Mouse (Mus musculus) heart, embryonic 11.5 days (tissue): ENCODE results near the gene Ppp4r1. TPM values are rescaled to one million over a fixed set of nuclear protein-coding genes. Genes with fewer than 3 reads are reported as not detected.

Experiments
- ATAC-seq: fragments of 200-750 bp; cut with Nextera tagmentation; replicated peaks from 2 replicates; pipeline ENCODE4 v1.8.0; 2017; ENCODE audit warnings: moderate library complexity; ENCODE audit not compliant: insufficient number of reproducible peaks, low FRiP score, low TSS enrichment
- H3K27ac ChIP-seq: fragments of 300-500 bp; sonication (generic); 2 replicates; pipeline ENCODE4 v1.5.1; 2014; ENCODE audit warnings: mild to moderate bottlenecking, low read depth, low read length
- H3K27me3 ChIP-seq: fragments of 300-500 bp; sonication (generic); 2 replicates; pipeline ENCODE4 v1.6.1; 2014; ENCODE audit warnings: mild to moderate bottlenecking, low read length, mixed read lengths; ENCODE audit not compliant: control insufficient read depth, insufficient read depth
- H3K36me3 ChIP-seq: fragments of 300-500 bp; sonication (generic); 2 replicates; pipeline ENCODE4 v1.6.1; 2014; ENCODE audit warnings: mild to moderate bottlenecking, low read length, moderate library complexity, mixed read lengths; ENCODE audit not compliant: control insufficient read depth, insufficient read depth
- H3K4me1 ChIP-seq: fragments of 300-500 bp; sonication (generic); 2 replicates; pipeline ENCODE4 v1.6.1; 2014; ENCODE audit warnings: low read length; ENCODE audit not compliant: control insufficient read depth, insufficient read depth
- H3K4me2 ChIP-seq: fragments of 300-500 bp; sonication (generic); 2 replicates; pipeline ENCODE4 v1.6.1; 2014; ENCODE audit warnings: mild to moderate bottlenecking, moderate library complexity
- H3K4me3 ChIP-seq: fragments of 300-500 bp; sonication (generic); 2 replicates; pipeline ENCODE4 v1.5.1; 2014; ENCODE audit warnings: low read depth, low read length
- H3K9ac ChIP-seq: fragments of 300-500 bp; sonication (generic); 2 replicates; pipeline ENCODE4 v1.6.1; 2014; ENCODE audit warnings: mild to moderate bottlenecking, low read depth, low read length, moderate library complexity
- H3K9me3 ChIP-seq: fragments of 300-500 bp; sonication (generic); replicated peaks from 2 replicates; pipeline ENCODE4 v1.6.1; 2016; ENCODE audit warnings: low read length; ENCODE audit not compliant: control insufficient read depth
- WGBS: fragments of 180-500 bp; shearing (Covaris S2); extraction: QIAGEN DNeasy Blood & Tissue Kit; methylation state at CpG from one replicate; pipeline ENCODE4 v1.1.7; 2014; ENCODE audit not compliant: insufficient replicate concordance; 5-methylcytosine and 5-hydroxymethylcytosine counted together
- polyA plus RNA-seq: library from polyadenylated mRNA; unstranded; fragments of >200 nt; fragmentation: Nextera tagmentation; extraction: Ambion mirVana; gene quantifications from 2 replicates; pipeline ENCODE4 v1.2.1, GENCODE M21; 2014

The Ppp4r1 gene
- polyA plus RNA-seq, 1 experiment from 2014 or later = 31.4 TPM

DNA sequence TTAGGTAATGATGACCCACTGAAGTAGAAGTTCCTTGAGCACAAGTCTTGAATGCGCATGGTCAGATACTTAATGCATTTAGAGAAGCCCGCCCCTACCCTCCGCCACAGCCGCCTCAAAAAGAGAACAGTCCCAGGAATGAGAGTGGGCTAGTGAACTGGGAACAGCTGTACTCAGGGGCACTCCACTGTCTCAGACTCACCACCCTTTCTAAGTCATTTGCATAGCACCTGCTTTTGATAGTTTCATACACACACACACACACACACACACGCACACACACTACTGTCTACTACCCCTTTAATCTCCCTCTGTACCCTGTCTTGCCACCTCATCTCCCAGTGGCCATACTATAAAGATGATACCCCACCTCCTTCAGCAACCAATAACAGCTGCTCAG, 45.5 kb downstream of the Ppp4r1 start:
- no peak overlapping the region for H3K4me3 ChIP-seq
- no peak overlapping the region for H3K27ac ChIP-seq
- no peak for ATAC-seq
- H3K4me1 ChIP-seq = no peaks in the 10 kb centered on the region
- no peaks in the 10 kb centered on the region for H3K27me3 ChIP-seq
- no peaks in the 10 kb centered on the region for H3K9me3 ChIP-seq
- peaks cover 18% of the 10 kb centered on the region; the same call in 1 of the 2 replicates for H3K36me3 ChIP-seq
- H3K9ac ChIP-seq = no peak overlapping the region
- H3K4me2 ChIP-seq = no peak overlapping the region
- 93% methylated on average over 5 of the region's 5 CpGs for WGBS

DNA sequence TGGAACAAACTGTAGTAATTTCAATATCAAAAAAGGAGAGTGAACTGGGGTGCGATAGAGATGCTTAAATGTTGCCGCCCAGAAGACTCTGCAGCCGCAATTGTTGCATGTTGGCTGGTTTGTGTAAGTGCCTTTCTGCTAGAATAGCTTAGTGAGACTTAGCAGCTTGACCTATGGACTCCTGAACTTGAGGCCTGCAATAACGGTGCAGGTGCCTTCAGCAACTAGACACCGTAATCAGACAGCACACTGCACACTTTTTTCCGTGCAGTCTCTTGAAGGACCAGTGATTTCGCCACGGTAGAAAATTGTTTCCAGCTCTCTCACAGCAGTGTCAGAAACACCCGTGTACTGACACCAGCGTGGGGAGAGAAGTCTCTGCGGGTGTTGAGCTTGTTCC, 46.6 kb downstream of the Ppp4r1 start:
- H3K36me3 ChIP-seq = peaks cover 26% of the 10 kb centered on the region
- no peaks in the 10 kb centered on the region for H3K9me3 ChIP-seq
- no peak overlapping the region for H3K27ac ChIP-seq
- no peak overlapping the region for H3K9ac ChIP-seq
- no peak for ATAC-seq
- no peaks in the 10 kb centered on the region for H3K27me3 ChIP-seq
- no peak overlapping the region for H3K4me2 ChIP-seq
- H3K4me1 ChIP-seq = no peaks in the 10 kb centered on the region
- no peak overlapping the region for H3K4me3 ChIP-seq
- 89% methylated on average over 11 of the region's 11 CpGs for WGBS

DNA sequence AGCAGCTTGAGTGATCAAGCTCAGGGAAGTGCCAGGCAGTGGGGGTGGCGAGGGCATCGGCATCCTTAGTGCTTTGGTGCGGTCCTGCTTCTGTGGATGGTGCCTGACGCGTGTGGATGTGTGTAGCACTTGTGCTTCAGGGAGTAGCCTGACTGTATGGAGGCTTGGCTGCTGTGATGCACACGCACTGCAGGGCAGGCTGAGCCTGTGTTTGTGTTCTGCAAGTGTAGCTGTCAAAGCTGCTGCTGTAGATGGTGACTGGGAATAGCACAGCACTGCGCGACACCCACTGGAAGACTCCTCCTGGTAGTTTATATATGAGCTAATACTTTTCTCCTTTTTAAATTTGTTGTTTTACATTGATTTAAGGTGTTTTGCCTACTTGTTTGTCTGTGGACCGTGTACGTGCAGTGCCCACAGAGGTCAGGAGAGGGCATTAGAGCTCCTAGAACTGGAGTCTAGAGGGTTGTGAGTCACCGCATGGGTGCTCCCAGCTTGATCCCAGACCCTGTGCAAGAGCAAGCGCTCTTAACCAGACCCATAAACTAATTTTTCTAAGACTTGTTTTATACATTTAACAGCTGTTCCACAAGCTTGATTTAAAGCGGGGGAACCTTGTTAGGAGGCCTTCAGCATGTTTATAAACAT, 48.0 kb downstream of the Ppp4r1 start:
- H3K27me3 ChIP-seq = no peaks in the 10 kb centered on the region
- no peak overlapping the region for H3K4me2 ChIP-seq
- WGBS = 93% methylated on average over 13 of the region's 13 CpGs
- no peak overlapping the region for H3K27ac ChIP-seq
- H3K9ac ChIP-seq = no peak overlapping the region
- no peaks in the 10 kb centered on the region for H3K9me3 ChIP-seq
- H3K36me3 ChIP-seq = peaks cover 21% of the 10 kb centered on the region
- no peaks in the 10 kb centered on the region for H3K4me1 ChIP-seq
- H3K4me3 ChIP-seq = no peak overlapping the region
- no peak for ATAC-seq

DNA sequence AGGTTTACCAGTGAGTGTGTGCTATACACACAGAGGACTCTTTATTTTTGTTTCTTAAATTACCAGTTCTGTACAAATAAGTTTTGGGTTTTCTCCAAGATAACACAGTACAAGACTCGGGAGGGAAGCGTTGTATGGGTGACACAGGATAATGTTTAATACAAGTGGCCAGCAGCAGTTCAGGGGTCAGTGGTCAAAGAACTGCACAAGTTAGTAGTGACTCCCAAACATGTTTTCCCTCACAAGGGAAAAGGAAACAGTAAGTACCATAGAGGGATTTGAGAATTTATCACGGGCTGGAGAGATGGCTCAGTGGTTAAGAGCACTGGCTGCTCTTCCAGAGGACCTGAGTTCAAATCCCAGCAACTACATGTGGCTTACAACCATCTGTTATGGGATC, 51.5 kb downstream of the Ppp4r1 start:
- no peak overlapping the region for H3K27ac ChIP-seq
- H3K4me3 ChIP-seq = no peak overlapping the region

DNA sequence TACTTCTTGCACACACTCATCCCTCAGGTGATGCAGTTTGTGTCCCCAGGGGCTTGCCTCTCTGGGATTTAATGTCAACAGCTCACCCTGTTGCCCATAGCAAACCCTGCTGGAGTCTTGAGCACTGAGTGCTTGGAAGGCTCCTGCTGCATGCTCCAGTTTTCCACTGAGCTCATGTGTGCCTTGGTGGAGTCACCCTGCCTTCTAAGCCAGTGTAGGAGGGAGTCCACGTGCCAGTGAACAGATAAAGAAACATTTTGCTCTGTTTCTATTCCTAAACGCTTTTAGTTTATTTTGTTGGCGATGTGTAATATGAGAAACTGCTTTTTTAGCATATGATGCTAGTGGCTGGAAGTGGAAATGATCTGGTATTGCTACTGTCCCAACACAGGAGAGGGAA, 54.4 kb downstream of the Ppp4r1 start:
- no peaks in the 10 kb centered on the region for H3K27me3 ChIP-seq

More for the DNA sequence above, 51.5 kb downstream of the Ppp4r1 start:
- Histone ChIP-seq H3K27me3 (no peaks in the 10 kb centered on the region), H3K4me2 (no peak overlapping the region), H3K9ac (no peak overlapping the region), H3K4me1 (no peaks in the 10 kb centered on the region), H3K9me3 (no peaks in the 10 kb centered on the region), H3K36me3 (peaks cover 40% of the 10 kb centered on the region)
- ATAC-seq = no peak
- WGBS = 90% methylated on average over 3 of the region's 3 CpGs

DNA sequence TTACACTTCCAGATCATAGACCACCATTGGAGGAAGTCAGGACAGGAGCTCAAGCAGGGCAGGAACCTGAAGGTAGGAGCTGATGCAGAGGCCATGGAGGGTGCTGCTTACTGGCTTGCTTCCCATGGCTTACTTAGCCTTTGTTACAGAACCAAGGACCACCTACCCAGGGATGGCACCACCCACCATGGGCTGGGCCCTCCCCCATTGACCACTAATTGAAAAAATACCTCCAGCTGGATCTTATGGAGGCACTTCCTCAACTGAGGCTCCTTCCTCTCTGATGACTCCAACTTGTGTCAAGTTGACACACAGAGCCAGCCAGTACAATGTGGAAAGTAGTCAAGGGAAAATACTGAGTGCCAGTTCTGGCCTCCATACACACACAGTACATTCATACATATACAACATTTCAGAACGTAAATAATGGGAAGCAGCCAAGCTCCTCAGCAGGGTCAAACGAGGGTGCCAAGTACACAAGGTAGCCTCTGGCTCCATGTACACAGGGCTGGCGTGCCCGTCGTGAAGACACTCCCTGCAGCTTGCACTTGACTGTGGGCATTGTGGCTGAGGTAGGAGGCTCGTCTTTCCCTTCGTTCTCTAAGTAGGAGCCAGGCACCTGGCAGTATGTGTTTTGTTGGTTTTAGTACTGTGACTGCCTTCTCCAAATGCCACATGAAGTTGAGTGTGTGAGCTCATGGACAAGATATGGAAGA, 57.3 kb downstream of the Ppp4r1 start:
- 86% methylated on average over 7 of the region's 7 CpGs for WGBS
- no peak overlapping the region for H3K27ac ChIP-seq

More for the DNA sequence above, 54.4 kb downstream of the Ppp4r1 start:
- Histone ChIP-seq H3K4me3 (no peak overlapping the region), H3K4me1 (no peaks in the 10 kb centered on the region), H3K27ac (no peak overlapping the region), H3K9me3 (no peaks in the 10 kb centered on the region), H3K9ac (no peak overlapping the region), H3K4me2 (no peak overlapping the region), H3K36me3 (peaks cover 47% of the 10 kb centered on the region)
- 89% methylated on average over 3 of the region's 3 CpGs for WGBS
- no peak for ATAC-seq

DNA sequence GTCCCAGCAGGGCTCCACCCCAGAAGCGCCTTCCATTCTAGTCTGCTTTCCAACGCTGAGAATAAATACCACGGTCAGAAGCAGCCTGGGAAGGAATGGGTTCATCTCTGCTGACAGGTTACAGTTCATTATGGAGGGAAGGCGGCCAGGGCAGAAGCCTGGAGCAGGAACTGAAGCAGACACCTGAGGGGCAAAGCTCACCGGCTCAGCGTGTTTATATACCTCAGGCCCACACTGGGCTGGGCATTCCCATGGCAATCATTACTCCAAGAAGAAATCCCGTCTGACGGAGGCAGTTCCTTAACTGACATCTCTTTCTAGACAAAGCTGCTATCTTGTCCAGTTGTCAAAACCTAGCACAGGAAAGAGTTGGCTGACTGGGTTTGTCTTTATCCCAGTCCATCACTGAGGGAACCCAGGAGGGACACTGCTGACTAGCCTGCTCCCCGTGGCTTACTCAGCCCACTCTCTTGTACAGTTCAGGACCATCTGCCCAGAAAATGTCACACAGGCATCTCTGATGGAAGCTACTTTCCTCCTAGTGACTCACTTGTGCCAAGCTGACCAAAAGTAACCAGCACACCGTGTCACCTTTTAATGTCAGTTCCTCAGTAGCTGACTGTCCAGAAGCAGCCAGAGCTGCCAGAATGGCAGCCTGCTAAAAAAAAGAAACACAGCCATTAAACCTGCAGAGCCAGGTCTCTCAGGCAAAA, 60.5 kb downstream of the Ppp4r1 start:
- Histone ChIP-seq H3K27ac (no peak overlapping the region), H3K36me3 (peaks cover 31% of the 10 kb centered on the region), H3K4me3 (no peak overlapping the region), H3K27me3 (no peaks in the 10 kb centered on the region), H3K9ac (no peak overlapping the region), H3K4me2 (no peak overlapping the region), H3K9me3 (no peaks in the 10 kb centered on the region), H3K4me1 (no peaks in the 10 kb centered on the region)
- 89% methylated on average over 10 of the region's 10 CpGs for WGBS
- no peak for ATAC-seq

More for the DNA sequence above, 57.3 kb downstream of the Ppp4r1 start:
- H3K4me3 ChIP-seq = no peak overlapping the region
- H3K9me3 ChIP-seq = no peaks in the 10 kb centered on the region
- ATAC-seq = no peak
- no peaks in the 10 kb centered on the region for H3K4me1 ChIP-seq
- peaks cover 46% of the 10 kb centered on the region for H3K36me3 ChIP-seq
- H3K27me3 ChIP-seq = no peaks in the 10 kb centered on the region
- H3K9ac ChIP-seq = no peak overlapping the region
- H3K4me2 ChIP-seq = no peak overlapping the region

DNA sequence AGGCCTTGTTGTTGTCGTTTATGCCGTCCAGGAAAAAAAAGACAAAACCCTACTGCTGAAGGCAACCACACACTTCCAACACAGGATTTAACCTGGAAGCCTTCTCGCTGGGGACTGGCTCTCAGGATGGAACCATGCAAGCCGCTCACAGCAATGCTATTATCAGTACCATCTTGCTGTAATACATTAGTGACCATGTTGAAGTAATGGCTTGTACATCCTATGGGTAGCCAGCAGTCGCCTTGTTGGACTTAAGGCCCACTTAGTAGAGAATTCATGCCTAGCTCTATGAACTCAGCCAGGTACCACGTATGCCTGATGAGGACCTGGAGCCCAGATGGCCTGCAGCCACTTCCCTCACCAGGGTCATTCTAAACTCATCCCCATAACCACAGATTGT, 63.0 kb downstream of the Ppp4r1 start:
- ATAC-seq = no peak
- H3K4me1 ChIP-seq = peaks cover 6% of the 10 kb centered on the region; the same call in 1 of the 2 replicates
- no peak overlapping the region for H3K27ac ChIP-seq
- H3K9me3 ChIP-seq = no peaks in the 10 kb centered on the region
- WGBS = 84% methylated on average over 6 of the region's 6 CpGs
- H3K4me2 ChIP-seq = no peak overlapping the region
- no peak overlapping the region for H3K4me3 ChIP-seq
- peaks cover 19% of the 10 kb centered on the region for H3K36me3 ChIP-seq
- H3K9ac ChIP-seq = no peak overlapping the region
- H3K27me3 ChIP-seq = no peaks in the 10 kb centered on the region
